ENCODE assay signal across 8 mouse cellular contexts in the genomic region with DNA sequence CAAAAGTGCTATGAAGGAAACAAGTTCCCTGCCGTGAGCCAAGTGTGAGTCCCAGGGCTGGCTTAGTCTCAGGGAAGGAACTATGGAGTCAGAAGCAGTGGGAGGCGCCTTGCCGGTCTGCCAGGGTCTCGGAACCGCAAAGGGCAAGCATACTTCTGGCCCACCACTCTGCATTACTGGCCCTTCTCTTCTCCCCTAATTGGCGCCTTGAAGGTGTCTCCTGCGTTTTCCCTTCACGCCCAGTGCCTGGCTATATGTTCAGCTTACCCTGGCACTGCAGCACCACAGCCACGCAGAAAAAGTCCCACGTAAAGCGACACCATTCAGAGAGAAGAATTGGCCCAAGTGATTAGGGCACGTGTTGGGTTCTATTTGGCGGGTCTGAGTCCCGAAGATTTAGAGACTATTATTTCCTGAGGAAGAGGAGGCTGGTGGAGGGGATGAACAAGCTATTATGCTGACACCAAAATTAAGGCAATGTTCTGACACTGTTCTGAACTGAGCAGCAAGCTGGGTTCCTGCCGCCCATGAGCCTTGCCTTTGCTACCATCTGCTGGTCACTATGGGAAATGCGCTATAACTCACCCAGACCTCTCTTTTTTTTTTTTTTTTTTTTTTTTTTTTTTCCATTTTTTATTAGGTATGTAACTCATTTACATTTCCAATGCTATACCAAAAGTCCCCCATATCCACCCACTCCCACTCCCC.
A peak's percentile ranks its signal among the peaks of the same experiment; 100 is the strongest.
DNase-seq lines count a peak whose midpoint lies in the region; ATAC-seq and TF ChIP-seq lines count a peak whose summit lies in the region.

No protein-coding gene starts in this region.

- 42% methylated on average over 16 of the region's 16 CpGs for WGBS in lung, embryonic 14.5 days
- 23% methylated on average over 16 of the region's 16 CpGs for WGBS in olfactory bulb, adult 2 months

- no peaks in the 10 kb centered on the region for H3K9me3 ChIP-seq in lung, embryonic 14.5 days (ENCODE audit: low read depth, low read length)

- TF ChIP-seq POLR2A in bone marrow macrophage, adult 2 months (IDR thresholded peaks at IDR 0.05; ENCODE audit: borderline replicate concordance, low read depth, low read length), result no peak
- TF ChIP-seq POLR2A in embryonic fibroblast, embryonic 13.5 days (IDR thresholded peaks at IDR 0.05; ENCODE audit: low read depth, low read length), result no peak
- no peak for TF ChIP-seq POLR2A in olfactory bulb, adult 2 months (IDR thresholded peaks at IDR 0.05; ENCODE audit: insufficient read depth, low read depth, low read length)

- peak; percentile 77; the same call in 1 of the 2 replicates for ATAC-seq in lung, embryonic 14.5 days (ENCODE audit: insufficient read depth)
- ATAC-seq in erythroid progenitor cell, adult 5-6 weeks (replicated peaks; ENCODE audit: low FRiP score, poor library complexity, severe bottlenecking), result no peak

- no peaks in the 10 kb centered on the region for H3K36me3 ChIP-seq in lung, embryonic 14.5 days (ENCODE audit: insufficient read depth)

- H3K4me2 ChIP-seq in lung, embryonic 14.5 days, result no peak overlapping the region

- H3K4me3 ChIP-seq in bone marrow macrophage, adult 2 months (ENCODE audit: insufficient read depth, low read length), result no peak overlapping the region
- H3K4me3 ChIP-seq in embryonic fibroblast, embryonic 13.5 days (ENCODE audit: insufficient read depth, low read length), result no peak overlapping the region
- H3K4me3 ChIP-seq in lung, embryonic 14.5 days (ENCODE audit: low read depth, low read length), result no peak overlapping the region
- H3K4me3 ChIP-seq in olfactory bulb, adult 2 months (ENCODE audit: insufficient read depth, low read depth, low read length), result 0 out of 2 replicates have a peak overlapping the region, but pooled peaks have one; percentile 1

- peak; percentile 55 for DNase-seq in ES-CJ7 (ENCODE audit: low read depth, low spot score)
- DNase-seq in heart, postnatal 10 days, result peak; percentile 71 to 79
- DNase-seq in kidney, postnatal 36 days, result peak; percentile 56 to 82
- peak; percentile 87 for DNase-seq in lung, embryonic 14.5 days

- H3K27me3 ChIP-seq in lung, embryonic 14.5 days (ENCODE audit: insufficient read depth, low read length), result no peaks in the 10 kb centered on the region

- peak; percentile 61; the same call in 1 of the 2 replicates for TF ChIP-seq CTCF in bone marrow macrophage, adult 2 months (IDR thresholded peaks at IDR 0.05; ENCODE audit: low read depth, low read length)
- TF ChIP-seq CTCF in embryonic fibroblast, embryonic 13.5 days (IDR thresholded peaks at IDR 0.05; ENCODE audit: borderline replicate concordance, insufficient read depth, low read length), result peak; percentile 91
- TF ChIP-seq CTCF in lung, embryonic 14.5 days (IDR thresholded peaks at IDR 0.05; ENCODE audit: low read depth), result peak; percentile 81
- TF ChIP-seq CTCF in olfactory bulb, adult 2 months (IDR thresholded peaks at IDR 0.05; ENCODE audit: insufficient read depth, low read depth, low read length), result no peak

- no peak overlapping the region for H3K9ac ChIP-seq in lung, embryonic 14.5 days

- no peak overlapping the region for H3K27ac ChIP-seq in bone marrow macrophage, adult 2 months (ENCODE audit: insufficient read depth, low read depth, low read length)
- H3K27ac ChIP-seq in embryonic fibroblast, embryonic 13.5 days (ENCODE audit: insufficient read depth, low read length), result no peak overlapping the region
- H3K27ac ChIP-seq in lung, embryonic 14.5 days (ENCODE audit: low read depth), result no peak overlapping the region
- H3K27ac ChIP-seq in olfactory bulb, adult 2 months (ENCODE audit: insufficient read depth, low read depth, low read length), result no peak overlapping the region

- H3K4me1 ChIP-seq in bone marrow macrophage, adult 2 months (ENCODE audit: control insufficient read depth, insufficient read depth, low read length), result peaks cover 5% of the 10 kb centered on the region
- H3K4me1 ChIP-seq in embryonic fibroblast, embryonic 13.5 days (ENCODE audit: control insufficient read depth, insufficient read depth, low read length), result no peaks in the 10 kb centered on the region
- no peaks in the 10 kb centered on the region for H3K4me1 ChIP-seq in lung, embryonic 14.5 days (ENCODE audit: insufficient read depth)
- peaks cover 3% of the 10 kb centered on the region; the same call in 1 of the 2 replicates for H3K4me1 ChIP-seq in olfactory bulb, adult 2 months (ENCODE audit: control insufficient read depth, insufficient read depth, low read length)

- intact Hi-C loops in heart, postnatal 10 days (cut with DNase I), result loop anchor here (1.0 kb wide), 1 partner anchor 65 kb away; no protein-coding TSS in a partner anchor
